Mouse (Mus musculus) lung, postnatal 10 days (tissue): Measurements from ENCODE around the gene Olfr1288.

Experiments used
- DNase-seq: peaks from one replicate; pipeline ENCODE4 v3.0.0; 2021

Gene Olfr1288

DNA sequence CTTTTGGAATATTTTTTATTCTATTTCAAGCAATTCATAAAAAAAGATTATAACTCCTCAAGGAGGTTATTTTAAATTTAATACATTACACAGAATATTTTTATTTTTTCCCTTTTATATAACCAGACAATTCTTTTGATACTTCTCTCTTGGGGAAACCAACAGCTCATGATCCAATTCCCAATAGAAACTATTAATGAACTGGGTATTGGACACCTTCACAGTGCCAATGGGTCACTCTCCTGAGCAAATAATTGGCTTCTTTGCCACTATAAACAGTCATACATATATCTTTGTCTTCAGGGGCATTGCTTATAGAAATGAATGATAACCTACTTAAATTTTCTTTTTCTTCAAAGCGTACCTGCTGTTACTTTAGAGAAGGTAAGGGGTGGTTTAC, at the start of gene Olfr1288:
TSS of gene Olfr1288 (plus strand) at position 301 of the 400 bp plus-strand sequence.
- no peak for DNase-seq

DNA sequence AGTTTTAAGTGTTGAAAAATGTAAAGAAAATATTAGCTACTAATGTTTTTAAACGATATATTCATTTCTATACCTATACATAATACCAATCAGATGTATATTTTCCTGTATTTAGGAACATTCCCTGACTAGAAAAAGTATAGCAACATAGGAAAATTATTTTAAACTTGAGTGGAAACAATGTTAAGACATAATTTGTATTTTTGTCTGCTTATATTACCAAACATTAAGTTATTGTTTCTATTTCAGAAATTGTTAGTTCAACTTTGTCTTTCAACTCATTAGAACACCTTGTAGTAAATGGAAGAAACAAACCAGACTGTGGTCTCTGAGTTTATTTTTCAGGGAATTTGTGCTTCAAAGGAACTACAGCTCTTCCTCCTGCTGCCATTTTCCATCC, 25.1 kb upstream of the Olfr1288 start, which contains the start of gene Olfr1287:
TSS of gene Olfr1287 (plus strand) at position 301 of the 400 bp plus-strand sequence.
- no peak for DNase-seq

DNA sequence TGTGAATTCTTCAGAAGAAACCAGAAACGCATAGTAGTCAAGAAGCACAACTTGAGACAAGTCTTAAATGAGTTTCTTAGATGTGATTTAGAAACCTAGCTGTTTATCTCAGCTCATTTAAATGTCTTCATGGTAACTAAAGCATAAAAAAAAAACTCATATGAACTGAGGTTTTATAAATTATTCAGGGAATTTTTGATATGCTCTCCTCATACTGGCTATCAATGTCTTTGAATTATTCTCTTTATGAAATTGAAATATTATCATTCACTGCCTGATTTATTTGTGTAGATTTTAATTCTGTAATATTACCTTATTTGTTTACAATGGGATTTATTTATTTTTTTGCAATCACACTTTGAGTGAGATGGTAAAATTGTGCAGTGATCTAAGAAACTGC, 6.6 kb downstream of the Olfr1288 start, which contains the start of gene Olfr1289:
TSS of gene Olfr1289 (plus strand) at position 301 of the 400 bp plus-strand sequence.
- DNase-seq, result no peak

DNA sequence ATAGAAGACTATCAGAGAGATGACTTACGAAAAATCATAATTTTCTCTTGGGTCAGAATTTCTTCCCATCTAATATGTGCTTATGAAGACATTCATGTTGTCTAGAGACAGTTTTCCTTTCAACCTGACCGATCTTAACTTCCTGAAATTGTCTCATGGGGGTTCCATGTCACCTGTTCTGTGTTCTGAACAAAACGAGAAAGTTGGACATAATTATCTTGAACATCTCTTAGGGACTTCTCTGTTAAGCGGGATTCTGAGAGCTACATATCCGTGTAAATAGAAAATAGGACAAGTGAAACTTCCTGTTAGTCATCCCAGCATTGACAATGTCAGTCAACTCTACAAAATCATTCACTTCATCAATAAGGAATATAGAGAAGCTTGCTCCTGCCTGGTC, 19.8 kb downstream of the Olfr1288 start, which contains the start of gene Olfr1290:
TSS of gene Olfr1290 (minus strand) at position 101 of the 400 bp plus-strand sequence.
- DNase-seq, result no peak

DNA sequence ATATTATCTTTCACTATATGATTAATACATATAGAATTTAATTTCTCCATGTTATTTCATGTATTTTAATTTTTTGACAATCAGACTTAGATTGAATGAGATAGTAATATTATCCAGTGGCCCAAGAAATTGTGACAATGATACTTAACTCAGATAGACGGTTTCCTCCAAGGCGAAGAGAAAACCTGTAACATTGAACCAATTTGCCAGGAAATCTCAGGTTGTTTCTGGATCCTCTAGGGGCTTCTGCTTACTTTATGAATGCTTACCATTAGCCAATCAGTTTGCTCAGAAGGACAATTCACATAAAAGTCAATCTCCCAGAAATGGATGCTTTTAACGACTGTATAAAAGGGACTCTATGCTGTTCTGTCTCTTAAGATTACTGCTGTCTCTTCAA, 23.0 kb downstream of the Olfr1288 start, which contains the start of gene Olfr1291-ps1:
TSS of gene Olfr1291-ps1 (plus strand) at position 301 of the 400 bp plus-strand sequence.
- no peak for DNase-seq

DNA sequence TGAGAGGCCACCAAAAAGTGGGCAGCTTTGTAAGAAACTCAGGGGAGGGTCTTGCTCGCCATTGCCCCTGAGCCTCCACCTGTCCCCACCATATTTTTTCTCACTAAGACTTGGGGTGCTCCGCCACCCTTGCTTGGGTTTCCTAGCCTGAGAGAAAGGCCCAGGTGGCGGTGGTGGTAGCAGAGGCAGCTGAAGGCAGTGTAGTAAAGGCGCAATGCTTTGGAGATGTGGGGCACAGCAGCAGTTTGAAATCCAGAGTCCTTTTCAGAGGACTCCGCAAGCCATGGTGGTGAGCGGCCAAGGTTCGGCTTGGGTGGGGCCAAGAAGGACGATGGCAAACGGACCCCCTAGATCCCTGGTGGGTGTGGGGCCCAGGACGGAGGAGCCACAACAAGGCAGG, 43.5 kb downstream of the Olfr1288 start:
- no peak for DNase-seq

DNA sequence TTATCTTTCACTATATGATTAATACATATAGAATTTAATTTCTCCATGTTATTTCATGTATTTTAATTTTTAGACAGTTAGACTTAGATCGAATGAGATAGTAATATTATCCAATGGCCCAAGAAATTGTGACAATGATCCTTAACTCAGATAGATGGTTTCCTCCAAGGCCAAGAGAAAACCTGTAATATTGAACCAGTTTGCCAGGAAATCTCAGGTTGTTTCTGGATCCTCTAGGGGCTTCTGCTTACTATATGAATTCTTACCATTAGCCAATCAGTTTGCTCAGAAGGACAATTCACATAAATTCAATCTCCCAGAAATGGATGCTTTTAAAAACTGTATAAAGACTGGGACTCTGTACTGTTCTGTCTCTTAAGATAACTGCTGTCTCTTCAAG, 51.0 kb downstream of the Olfr1288 start, which contains the start of gene Olfr1293-ps:
TSS of gene Olfr1293-ps (plus strand) at position 301 of the 400 bp plus-strand sequence.
- no peak for DNase-seq
